Mouse (Mus musculus) E14TG2a.4 (cell line): ENCODE results near the gene Gmds.

Experiments
- CTCF ChIP-seq: conservative IDR thresholded peaks from 2 replicates; pipeline ENCODE4 v1.5.1; 2014; ENCODE audit warnings: low read length
- NANOG ChIP-seq: IDR thresholded peaks from 2 replicates; pipeline ENCODE4 v1.6.1; 2014; ENCODE audit warnings: borderline replicate concordance, low read length, mixed read lengths
- POU5F1 ChIP-seq: IDR thresholded peaks from 2 replicates; pipeline ENCODE4 v1.6.1; 2014; ENCODE audit warnings: low read length, borderline replicate concordance

DNA sequence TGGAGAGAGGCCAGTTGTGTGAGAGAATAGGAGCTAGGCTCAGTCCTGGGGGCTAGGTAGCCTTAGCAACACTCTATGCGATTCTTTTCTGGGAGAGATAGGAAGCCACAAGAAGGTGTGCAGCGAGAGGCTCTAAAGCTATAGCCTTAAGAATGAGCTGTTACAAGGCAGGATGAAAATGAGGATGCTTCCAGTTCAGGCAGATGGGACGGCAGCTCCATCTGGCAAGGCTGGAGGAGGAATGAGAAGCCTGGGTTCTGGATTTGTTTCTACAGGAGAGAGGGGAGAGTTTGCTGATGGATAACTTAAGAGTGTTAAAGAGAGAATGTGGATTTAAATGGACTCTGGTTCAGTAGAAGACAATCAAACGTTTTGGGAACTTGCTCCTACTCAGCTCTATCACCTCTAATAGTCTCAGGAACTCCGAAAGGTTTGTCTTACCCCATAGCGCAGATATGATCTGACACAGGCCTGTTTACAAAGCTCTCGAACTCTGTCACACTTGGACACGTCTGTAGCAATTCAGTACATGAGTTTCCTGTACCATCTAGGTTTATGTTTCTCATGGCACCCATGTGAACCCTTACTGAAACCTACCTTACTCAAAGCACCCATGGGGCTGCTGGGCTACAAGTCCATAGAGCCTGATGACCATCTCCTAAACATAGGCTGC lies 459.6 kb downstream of the Gmds start:
- TF ChIP-seq CTCF (no peak), NANOG (no peak), POU5F1 (no peak)
